Mouse (Mus musculus): ENCODE results near the gene Gm21992.
A peak's percentile ranks its signal among the peaks of the same experiment; 100 is the strongest.
"Not testable (repeated sequence)": the region's sequence is repeated elsewhere in the genome, so short reads cannot be mapped to it uniquely, and the experiment has no call there.

The Gm21992 gene

GRCm38 (mm10) chr19:4812334-4812949, 1.0 kb upstream of the Gm21992 start:
- DNase-seq, result not testable (repeated sequence)

DNA sequence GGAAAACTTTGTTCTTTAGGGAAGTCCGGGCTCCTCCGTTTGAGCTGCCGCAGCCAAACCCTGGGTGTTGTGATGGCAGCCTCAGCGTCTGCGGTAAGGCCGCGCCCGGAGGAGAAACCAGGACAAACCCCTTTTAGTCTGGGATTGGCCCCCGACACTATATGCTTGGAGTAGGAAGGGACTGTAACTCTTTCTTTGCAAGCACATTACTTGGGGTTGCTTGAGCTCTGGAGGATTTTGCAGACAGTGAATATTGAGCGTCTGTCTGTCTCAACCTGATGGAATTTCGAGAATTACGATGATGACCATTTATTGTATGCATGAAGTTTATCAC, 464 bp upstream of the Gm21992 start:
- no peak for DNase-seq

DNA sequence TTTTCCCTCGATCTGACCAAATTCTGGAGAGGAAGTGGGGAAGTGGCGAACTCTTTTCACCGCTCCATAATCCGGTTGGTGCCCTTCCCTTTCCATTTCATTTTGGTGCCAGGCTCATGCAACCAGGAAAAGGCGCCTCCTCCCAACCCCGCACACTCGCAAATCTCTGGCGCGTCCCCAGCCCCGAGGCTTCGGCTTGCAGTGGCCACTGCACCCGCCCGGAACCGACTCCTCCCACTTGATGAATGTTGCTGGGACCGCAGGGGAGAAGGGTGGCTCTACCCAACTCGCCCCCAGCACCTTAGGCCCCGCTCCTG, 708 bp downstream of the Gm21992 start:
- no peak for DNase-seq

DNA sequence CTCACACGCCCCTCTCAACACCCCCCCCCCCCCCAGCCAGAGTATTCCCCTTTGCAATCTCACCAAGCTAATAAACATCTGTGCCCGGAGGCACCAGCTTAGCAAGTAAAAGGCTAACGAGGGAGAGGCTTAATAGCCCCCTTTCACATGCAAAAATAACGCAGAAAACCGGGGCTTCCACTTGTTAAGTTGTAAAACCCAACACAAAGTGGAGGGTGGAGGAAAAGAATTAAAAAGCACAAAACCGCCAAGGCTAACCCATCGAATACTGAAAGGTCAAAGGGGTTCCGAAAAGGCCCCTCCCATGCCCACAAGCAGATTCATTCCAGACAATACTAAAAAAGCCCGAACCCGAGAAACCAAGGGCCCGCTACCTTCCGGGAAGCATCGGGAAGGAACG, 1.1 kb downstream of the Gm21992 start:
- no peak for DNase-seq

DNA sequence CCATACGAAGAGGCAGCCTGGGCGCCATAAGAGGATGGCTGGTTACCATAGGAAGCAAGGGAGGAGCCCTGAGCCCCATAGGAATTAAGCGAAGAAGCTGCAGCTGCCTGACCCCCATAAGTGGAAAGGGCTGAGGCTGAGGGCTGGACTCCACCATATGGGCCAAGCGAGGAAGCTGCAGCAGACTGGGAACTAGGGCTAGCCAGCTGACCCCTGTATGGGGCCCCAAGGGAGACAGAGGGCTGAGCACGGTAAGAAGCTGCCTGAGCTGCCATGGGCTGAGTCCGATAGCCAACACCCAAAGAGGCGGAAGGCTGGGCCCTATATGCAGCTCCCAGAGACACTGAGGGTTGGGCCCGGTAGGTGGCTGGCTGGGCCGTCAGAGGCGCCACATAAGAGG, 8.1 kb downstream of the Gm21992 start:
- DNase-seq, result peak in 1 of 2 experiments; percentile 35

- DNase-seq, result peak; percentile 67 to 70
These were observed 8.7 kb downstream of the Gm21992 start for GRCm38 (mm10) chr19:4802691-4803091.

GRCm38 (mm10) chr19:4799083-4799482, 12.3 kb downstream of the Gm21992 start:
- DNase-seq, result no peak

GRCm38 (mm10) chr19:4797846-4798245, 13.6 kb downstream of the Gm21992 start:
- DNase-seq, result no peak

GRCm38 (mm10) chr19:4795929-4796328, 15.5 kb downstream of the Gm21992 start:
- no peak for DNase-seq

DNA sequence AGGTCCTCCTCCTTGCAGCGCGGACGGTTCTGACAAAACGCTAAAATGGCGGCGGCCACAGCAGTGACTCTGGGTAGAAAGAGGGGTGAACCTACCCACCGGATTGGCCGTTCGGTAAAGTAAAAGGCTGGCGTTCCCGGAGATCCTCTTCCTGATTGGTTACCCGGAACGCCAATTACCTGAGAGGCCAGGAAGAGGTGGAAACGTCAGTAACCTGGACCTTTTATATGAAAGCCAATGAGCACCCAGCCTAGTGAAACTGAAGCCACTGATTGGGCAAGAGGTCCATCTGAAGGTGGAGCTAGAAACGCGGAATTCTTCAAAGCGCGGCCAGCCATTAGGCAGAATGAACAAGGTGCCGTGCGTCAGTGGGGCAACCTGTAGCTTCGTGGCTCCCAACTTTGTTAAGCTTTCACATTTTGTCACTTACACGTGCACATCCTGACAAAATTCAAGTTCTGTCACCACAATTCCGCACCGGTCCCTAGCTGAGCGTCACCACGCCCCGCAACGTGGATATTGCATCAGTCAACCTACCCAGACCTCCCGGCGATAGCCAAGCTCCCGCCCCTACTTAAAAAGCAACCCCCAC, 17.5 kb downstream of the Gm21992 start, which contains the start of gene Rbm4:
TSS of gene Rbm4 (minus strand) at position 71 of the 592 bp plus-strand sequence.
- DNase-seq, result peak; percentile 96 to 97

- DNase-seq, result no peak
These were observed 18.1 kb downstream of the Gm21992 start for GRCm38 (mm10) chr19:4793281-4793830.

DNA sequence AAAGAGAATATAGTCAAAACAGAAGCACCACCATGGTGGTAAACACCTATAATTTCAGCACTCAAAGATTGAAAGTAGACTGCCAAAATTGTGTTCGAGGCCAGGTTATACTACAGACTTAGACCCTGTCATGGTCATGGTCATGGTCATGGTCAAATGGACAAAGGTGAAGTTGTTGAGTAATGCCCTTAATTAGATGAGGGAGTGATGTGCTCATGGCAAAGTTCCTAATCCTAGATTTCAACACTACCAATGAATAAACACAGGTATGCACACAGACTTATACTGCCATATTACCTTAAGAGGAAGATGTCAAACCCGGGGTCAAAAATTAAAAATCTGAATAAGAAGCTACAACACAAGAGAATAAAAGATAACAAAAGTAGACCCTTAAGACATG, 25.1 kb downstream of the Gm21992 start:
- DNase-seq, result no peak

- no peak for DNase-seq
These were observed 26.2 kb downstream of the Gm21992 start for GRCm38 (mm10) chr19:4785206-4785605.

DNA sequence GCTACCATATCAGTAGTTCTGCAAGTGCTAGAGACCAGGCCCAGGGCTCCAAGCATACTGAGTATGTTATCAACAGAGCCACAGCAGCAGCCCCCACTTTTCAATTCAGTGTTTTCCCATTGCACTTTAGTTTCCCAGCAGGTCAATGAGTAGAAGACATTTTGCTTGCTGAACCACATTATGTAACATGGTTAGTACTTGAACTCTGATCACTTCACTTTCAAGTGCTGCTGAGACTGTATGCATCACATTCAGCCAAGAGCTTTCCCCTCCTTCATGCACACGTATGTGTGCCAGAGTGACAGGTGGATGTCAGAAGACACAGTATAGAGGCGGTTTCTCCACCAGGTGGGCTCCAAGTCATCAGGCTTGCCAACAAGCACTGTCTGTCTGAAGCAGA, 28.5 kb downstream of the Gm21992 start:
- DNase-seq, result no peak

DNA sequence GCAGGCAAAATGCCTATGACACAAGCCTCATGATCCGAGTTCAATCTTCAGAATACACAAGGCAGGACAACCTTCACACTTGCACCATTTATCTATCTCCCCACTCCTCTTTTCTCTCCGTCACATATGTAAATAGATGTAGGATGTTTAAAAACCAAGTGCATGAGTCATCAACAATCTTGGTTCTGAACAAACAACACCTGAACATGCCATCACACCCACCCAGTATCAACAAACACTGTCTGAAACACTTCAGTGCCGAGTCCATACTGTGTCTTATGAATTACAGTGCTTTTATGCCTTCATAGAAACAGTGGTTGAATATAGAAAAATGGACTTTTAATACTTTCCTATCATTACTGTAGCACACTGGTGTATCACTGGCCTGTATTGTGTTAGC, 38.6 kb downstream of the Gm21992 start:
- no peak for DNase-seq

DNA sequence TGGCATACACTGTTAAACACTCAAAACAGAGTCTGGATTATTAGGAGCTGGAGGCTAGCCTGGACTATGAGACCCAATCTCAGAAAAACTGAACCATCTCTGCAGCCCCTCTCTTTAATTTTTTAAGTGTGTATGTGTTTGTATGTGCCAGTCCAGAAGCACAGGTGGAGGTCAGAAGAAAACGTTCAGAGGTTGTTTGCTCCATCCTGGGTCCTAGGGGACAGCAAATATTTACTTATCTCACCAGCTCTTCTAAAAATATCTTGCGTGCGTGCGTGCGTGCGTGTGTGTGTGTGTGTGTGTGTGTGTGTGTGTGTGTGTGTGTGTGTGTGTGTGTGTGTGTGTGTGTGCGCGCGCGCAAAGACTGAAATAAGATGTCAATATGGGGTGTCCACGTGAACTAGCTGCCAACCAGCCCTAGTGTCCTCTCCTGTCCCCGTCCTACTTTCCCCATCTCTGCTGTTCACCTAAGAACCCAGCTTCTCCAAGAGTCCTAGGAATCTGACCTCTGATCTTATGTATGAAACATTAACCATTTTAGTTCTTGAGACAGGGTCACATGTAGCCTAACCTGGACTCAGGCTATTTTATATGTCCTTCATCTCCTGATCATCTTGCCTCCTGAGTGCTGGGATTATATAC, 43.8 kb downstream of the Gm21992 start:
- DNase-seq, result no peak

- peak; percentile 61 to 80 for DNase-seq
These were observed 48.5 kb downstream of the Gm21992 start for GRCm38 (mm10) chr19:4762876-4763275.

DNA sequence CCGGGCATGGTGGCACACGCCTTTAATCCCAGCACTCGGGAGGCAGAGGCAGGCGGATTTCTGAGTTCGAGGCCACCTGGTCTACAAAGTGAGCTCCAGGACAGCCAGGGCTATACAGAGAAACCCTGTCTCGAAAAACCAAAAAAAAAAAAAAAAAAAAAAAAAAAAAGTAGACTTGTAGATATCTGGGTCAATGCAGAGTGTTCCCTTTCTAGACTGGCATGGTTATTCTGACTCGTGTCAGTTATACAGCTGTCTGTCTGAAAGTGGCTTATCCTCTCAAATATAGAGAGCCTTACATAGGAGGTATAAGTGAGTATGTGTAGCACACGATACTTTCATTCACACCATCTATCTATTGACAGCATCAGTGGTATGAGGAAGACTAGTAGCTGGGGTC, 50.9 kb downstream of the Gm21992 start:
- not testable (repeated sequence) for DNase-seq

GRCm38 (mm10) chr19:4756921-4757320, 54.5 kb downstream of the Gm21992 start:
- no peak for DNase-seq

- peak; percentile 98 to 99 for DNase-seq
These were observed 55.1 kb downstream of the Gm21992 start, which contains the start of gene Rbm4b for GRCm38 (mm10) chr19:4756193-4756911. Gene Rbm4b, plus strand, starts transcription at chr19:4756497.

DNA sequence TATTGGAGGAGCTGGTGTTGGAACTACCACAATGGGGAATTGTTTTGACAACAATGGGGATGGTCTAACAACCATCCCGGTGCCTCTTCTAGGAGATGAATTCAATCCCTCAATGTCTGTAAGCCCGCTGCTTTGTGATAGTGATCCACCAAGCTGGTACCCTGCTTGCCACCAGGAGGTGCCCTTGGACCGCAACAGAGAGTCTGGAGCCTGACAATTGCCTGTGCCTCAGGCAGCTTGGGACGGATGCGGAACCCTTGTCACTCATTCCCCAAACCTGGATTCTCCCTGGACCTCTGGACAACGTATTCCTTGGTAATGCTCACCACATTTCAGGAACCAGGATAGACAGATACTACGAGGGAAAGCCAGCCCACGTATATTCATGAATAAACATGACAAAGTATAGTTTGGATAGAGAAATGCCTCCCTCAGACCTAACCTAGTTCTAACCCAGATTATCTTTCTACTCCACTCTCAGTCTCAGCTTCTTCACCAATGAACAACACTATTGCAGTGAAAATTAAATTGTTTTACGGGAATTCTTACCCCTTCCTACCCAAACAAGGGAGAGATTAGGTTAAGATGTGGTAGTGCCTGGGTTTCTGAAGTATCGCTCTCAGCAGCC, 55.7 kb downstream of the Gm21992 start:
- peak; percentile 92 to 95 for DNase-seq

- DNase-seq, result peak; percentile 59 to 68
These were observed 61.4 kb downstream of the Gm21992 start for GRCm38 (mm10) chr19:4749975-4750374.

- DNase-seq, result no peak
These were observed 62.9 kb downstream of the Gm21992 start for GRCm38 (mm10) chr19:4748493-4748892.

Measured in cerebellum, postnatal 25 days (tissue).